Mouse (Mus musculus): Measurements from ENCODE around the gene Rps8.
"Not testable (repeated sequence)": the region's sequence is repeated elsewhere in the genome, so short reads cannot be mapped to it uniquely, and the experiment has no call there.

Gene Rps8

DNA sequence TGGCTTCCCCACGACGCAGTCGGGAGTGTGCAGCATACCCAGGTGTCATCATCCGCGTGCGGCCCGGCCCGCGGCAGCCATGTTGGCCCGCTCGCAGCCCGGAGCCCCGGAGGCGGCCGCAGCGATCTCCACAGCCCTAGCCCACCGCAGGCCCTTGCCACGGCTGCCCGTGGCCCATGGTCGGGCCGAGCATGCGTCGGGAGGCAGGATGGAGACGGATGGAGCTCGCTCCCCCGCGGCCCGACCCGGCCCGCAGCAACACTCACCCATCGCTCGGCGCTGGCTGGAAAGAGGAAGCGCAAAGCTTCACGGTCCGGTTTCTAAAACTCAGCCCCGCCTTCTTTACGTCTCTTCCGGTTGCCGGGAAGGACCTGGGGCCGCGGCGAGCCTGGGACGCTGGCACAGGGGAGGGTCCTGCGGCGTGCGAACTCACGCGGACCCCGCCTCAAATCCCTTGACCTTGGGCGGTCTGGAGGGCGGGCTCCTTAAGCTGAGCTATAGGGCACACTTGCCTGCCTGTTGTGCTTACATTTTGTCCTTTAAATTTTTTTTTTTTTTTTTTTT lies at the start of gene Rps8:
Rps8 (minus strand) TSS at position 452 of the 564 bp plus-strand sequence.
- peak; percentile 86 for DNase-seq

GRCm38 (mm10) chr4:117202992-117203354 lies 46.9 kb upstream of the Rps8 start:
- no peak for DNase-seq

GRCm38 (mm10) chr4:117202046-117202991 lies 46.3 kb upstream of the Rps8 start:
- peak; percentile 68 for DNase-seq

DNA sequence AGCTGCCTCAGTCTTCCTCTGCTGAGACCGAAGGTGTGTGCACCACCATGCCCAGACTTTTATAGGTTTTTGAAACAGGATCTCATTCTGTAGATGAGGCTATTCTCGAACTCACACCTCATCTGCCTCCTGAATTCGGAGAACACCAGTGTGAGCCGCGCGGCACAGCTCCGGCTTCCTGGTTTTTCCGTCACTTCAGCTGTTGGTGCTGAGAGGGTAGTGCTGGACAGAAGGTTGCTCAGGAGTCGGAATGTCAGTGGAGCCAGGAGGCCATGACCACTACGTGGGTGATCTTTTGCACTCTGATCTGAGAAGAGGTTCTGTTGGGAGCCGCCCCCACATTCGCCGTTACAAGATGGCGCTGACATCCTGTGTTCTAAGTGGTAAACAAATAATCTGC lies 35.8 kb upstream of the Rps8 start:
- no peak for DNase-seq

- DNase-seq = no peak
Measured at GRCm38 (mm10) chr4:117190660-117191059, 34.6 kb upstream of the Rps8 start.

- peak; percentile 55 for DNase-seq
Measured at GRCm38 (mm10) chr4:117189856-117190543, 34.0 kb upstream of the Rps8 start.

DNA sequence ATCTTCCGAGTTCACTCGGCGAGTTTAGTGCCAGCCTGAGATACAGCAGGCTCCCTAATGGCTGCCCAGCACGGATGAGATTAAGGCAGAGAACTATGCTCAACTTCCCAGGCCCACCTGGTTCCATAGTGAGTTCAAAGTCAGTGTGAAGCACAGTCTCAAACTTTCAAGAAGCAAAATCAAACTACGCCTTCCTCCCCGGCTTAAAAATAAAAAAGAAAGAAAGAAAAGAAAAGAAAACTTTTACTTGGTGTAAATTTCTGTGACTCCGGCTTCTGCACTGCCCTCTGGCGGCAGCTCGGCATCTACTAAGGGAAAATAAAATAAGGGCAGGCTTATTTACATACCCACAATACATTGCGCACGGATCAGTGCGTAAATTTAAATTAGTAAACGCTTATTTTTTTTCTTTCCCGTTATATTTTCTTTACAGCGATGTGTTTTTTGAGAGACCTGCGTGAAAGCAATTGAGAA lies 33.4 kb upstream of the Rps8 start:
- peak; percentile 90 for DNase-seq

DNA sequence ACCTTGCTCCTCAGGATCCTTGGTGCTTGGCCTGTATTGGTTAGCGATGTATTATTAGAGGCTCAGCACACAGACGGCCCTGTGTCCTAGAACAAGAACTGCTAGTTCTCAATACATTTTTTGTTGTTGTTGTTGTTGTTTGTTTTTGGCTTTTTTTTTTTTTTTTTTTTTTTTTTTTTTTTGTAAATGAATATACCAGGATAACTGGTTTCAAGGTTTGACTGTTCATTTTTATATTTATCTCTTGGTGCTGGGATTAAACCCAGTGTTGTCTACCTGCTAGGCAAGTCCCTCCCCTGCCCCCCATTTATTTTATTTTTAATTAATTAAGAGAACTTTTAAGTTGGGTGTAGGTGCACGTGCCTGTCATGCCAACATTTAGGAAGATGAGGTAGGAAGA lies 32.9 kb upstream of the Rps8 start:
- DNase-seq = no peak

DNA sequence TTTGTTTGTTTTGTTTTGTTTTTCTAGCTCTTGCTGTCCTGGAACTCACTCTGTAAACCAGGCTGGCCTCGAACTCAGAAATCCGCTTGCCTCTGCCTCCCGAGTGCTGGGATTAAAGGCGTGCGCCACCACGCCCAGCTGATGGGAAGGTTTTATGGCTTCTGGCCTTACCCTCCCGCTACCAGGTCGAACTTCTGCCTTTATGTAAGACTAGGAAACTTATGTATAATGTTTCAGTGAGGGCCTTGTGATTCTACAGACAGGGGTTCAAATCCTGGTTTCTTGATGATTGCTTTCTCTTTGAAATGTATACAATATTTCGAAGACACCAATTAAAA lies 26.7 kb upstream of the Rps8 start:
- not testable (repeated sequence) for DNase-seq

- DNase-seq = peak; percentile 93
Measured at GRCm38 (mm10) chr4:117181863-117182758, 26.1 kb upstream of the Rps8 start, which contains the start of gene Kif2c. Gene Kif2c (minus strand): TSS chr4:117182639.

- no peak for DNase-seq
Measured at GRCm38 (mm10) chr4:117169936-117170335, 13.9 kb upstream of the Rps8 start.

DNA sequence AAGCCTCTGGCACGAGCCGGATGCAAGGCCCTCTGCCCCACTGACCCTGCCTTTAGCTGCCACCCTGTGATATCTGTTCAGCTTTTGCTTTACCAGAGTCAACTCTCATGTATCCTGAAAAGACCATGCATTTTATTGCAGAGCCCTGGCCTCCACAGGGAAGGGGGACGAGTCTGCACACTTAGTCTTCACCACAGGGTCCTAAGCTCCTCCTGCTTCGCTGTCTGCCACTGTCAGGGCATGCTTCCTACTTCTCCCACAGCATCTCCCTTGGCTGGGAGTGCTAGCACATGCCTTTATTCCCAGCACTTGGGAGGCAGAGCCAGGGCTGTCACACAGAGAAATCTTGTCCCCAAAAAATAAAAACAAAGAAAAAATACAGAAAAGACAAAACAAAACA lies 5.1 kb upstream of the Rps8 start:
- DNase-seq = no peak

DNA sequence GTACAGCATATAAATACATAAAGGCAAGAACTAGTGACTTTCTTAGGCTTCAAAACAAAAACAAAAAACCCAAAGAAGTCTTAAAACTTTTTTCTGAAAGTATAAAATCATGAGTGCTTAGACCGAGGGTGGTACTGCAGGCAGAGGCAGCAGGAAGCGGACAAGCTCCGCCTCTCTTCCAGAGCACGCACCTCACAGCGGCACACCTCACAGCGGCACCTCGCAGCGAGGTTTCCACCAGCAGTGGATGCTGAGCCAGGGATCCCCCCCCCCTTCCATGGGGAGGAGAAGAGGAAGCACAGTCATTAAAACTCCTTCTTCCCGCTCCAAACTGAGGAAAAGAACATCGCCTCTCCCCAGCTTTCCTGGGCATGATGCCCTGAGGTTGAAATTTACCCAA lies 3.6 kb upstream of the Rps8 start:
- no peak for DNase-seq

DNA sequence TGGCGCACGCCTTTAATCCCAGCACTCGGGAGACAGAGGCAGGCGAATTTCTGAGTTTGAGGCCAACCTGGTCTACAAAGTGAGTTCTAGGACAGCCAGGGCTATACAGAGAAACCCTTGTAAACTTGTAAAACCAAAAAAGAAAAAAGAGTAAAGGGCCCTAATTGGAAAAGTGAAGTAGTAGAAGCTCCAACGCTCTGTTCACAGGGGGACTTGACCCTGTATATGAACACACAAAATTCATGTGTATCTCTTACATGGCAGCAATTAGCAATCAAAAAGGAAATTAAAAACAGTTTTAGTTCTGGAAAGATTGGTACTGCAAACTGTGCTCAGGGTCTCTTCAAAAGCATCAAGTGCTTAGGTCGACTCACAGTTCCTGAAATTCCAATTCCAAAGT lies 329 bp upstream of the Rps8 start:
- DNase-seq = no peak

DNA sequence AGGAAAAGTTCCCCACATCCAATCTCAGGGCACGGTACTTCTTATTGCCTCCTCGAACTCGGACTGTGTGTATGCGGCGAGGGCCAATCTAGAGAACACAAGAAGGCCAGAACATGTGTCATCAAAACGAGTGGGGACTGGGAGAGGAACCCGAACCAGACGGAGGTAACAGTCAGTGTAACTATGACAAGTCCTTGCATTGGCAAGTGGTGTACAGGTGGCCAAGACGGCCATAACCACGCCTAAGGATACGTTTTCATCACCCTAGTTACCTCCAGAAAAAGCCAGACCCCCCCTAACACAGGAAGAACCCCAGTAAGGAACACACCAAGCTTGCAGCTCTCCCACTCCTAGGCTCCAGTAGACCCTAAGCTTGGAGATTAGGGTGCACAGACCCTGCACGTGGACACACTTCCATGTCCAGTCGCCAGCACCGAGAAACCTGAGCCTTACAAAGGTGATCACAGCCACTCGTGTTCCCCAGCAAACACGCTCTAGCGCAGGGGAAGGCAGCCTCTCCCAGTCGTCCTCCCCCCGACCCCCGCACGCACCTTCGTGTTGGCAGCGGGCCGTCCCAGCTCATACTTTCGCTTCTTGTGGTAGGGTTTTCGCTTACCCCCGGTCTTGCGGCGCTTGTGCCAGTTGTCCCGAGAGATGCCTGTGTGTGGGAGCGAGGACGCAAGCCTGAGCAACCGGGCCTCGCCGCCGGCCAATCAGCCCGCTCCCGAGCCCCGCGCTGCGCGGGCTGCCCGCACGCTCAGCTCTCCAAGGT lies 837 bp downstream of the Rps8 start:
- no peak for DNase-seq

GRCm38 (mm10) chr4:117152714-117153113 lies 3.3 kb downstream of the Rps8 start:
- DNase-seq = no peak

GRCm38 (mm10) chr4:117151416-117151815 lies 4.6 kb downstream of the Rps8 start:
- DNase-seq = no peak

DNA sequence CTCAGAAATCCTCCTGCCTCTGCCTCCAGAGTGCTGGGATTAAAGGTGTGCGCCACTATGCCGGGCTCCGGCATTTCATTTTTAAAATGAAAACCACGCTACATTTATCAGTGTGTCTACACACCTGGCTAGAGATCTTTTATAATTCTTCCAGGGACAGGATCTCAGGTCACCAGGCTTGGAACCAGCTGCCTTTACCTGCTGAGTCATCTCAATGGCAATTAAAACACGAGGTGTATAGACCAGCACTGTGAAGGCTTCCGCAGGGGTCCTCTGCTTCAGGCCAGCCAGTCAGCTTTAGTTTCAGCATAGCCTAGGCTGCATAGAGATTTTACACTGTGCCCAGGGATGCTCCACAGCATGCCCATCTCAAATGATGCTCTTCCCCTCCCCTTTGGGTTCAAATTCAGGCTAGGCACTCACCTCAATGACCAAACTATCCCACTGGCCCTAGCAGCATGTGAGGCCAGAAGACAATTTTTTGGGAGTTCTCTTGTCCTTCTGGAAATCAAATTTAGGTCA lies 5.8 kb downstream of the Rps8 start:
- DNase-seq = no peak

GRCm38 (mm10) chr4:117149291-117150211 lies 6.5 kb downstream of the Rps8 start:
- no peak for DNase-seq

GRCm38 (mm10) chr4:117148815-117149214 lies 7.2 kb downstream of the Rps8 start:
- DNase-seq = no peak

Data from thymus, postnatal 14 days (tissue).